Mouse (Mus musculus) spleen, embryonic (tissue): ENCODE results near the gene Gm44965.
"Not testable (repeated sequence)": the region's sequence is repeated elsewhere in the genome, so short reads cannot be mapped to it uniquely, and the experiment has no call there.

ENCODE experiments used
- CTCF ChIA-PET: fragments of 350-600 bp; sonication (Branson Sonifier 250); formaldehyde crosslinking; loops from one replicate; lab custom pipeline; 2022; lab: Charles Lee

The Gm44965 gene

GRCm38 (mm10) chr6:48622186-48622843 is 28.6 kb downstream of the Gm44965 start:
- CTCF ChIA-PET = not testable (repeated sequence)

- CTCF ChIA-PET = no interaction called here
These were observed 29.7 kb downstream of the Gm44965 start for GRCm38 (mm10) chr6:48623460-48623859.

GRCm38 (mm10) chr6:48626464-48626863 is 32.7 kb downstream of the Gm44965 start, which contains the start of gene AI854703:
Gene AI854703, plus strand, starts transcription at chr6:48626764.
- CTCF ChIA-PET = no interaction called here

GRCm38 (mm10) chr6:48626984-48627383 is 33.2 kb downstream of the Gm44965 start:
- CTCF ChIA-PET = no interaction called here

DNA sequence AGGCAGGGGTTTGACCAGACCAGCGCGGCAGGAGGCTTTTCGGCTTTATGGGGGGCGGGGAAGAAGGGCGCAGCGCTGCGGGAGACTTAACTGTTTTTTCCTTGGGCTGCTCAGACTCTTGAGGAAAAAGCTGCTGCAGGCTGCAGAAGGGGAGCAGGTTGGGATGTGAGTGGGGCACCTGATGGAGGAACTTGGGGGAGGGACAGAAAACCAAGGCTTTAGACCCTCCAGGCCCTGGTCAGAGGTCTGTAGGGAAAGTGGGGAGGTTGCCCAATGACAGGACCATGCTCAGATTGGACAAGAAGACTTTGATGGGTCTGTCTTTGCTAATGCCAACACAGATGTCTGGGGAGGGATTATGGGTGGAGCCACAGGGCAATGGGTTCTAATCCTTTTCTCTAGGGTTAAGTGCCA is 33.8 kb downstream of the Gm44965 start:
- CTCF ChIA-PET = no interaction called here

- CTCF ChIA-PET = no interaction called here
These were observed 34.6 kb downstream of the Gm44965 start for GRCm38 (mm10) chr6:48628377-48628776.

DNA sequence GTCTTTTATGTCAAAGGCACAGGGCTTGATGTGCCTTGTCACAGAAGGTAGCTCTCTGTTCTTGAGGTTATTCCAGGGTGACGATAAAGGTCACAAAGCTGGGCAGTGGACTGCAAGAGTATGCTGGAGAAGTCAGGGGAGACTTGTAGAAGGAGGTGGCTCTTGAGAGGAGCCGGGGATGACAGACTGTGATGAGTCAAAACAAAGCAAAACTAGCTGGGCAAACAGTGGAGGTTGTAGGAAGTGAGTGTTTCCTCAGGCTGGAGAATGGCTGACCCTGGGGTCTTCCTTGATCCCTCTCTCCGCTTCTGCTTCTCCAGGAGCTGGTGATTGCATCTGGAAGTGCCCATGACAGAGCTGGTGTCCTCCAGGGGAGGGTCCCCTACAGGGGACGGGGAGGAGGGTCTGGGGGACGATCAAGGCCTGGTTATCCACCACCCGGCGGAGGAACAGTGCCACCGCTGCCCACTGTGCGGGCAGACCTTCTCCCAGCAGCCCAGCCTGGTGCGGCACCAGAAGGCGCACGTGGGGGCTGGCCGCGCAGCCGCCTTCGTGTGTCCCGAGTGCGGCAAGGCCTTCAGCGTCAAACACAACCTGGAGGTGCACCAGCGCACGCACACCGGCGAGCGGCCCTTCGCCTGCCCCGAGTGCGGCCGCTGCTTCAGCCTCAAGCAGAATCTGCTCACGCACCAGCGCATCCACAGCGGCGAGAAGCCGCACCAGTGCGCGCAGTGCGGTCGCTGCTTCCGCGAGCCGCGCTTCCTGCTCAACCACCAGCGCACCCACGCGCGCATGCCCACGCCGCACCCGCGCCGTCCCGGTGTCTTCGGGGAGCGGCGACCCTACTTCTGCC is 35.3 kb downstream of the Gm44965 start:
- CTCF ChIA-PET = no interaction called here

DNA sequence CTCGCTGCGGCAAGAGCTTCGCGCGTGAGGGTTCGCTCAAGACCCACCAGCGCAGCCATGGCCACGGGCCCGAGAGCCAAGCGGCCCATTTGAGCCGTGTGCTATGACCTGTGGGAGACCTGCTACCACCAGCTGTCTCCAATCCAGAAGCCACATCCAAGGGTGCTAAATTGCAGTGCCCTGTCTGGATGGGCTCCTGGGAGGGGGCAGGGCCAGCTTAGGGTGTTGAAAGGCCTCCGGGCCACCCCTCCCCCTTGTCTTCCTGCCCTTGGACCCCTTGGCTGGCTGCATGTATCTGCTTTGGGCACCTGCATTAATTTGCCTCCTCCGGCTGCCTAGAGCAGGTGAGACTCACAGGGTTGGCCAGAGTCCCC is 35.9 kb downstream of the Gm44965 start:
- CTCF ChIA-PET = no interaction called here

DNA sequence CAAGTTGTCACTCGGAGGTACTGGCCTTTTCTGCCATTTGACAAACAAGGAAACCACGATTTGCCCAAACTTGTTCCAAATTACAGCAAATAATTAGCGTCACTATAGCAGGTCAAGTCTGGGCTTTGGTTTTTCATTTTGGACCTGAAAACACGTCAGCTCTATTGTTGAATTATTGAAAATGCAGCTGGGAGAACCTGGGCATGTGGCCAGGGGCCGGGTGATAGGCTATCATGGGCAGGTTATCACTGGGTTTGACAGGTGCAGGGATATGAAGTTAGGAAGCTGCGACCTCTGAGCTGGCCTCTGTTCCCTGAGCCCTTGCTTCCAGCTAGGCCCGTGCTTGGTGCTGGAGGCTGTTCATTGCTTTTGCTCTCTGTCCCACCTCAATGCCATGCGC is 37.1 kb downstream of the Gm44965 start:
- CTCF ChIA-PET = no interaction called here

DNA sequence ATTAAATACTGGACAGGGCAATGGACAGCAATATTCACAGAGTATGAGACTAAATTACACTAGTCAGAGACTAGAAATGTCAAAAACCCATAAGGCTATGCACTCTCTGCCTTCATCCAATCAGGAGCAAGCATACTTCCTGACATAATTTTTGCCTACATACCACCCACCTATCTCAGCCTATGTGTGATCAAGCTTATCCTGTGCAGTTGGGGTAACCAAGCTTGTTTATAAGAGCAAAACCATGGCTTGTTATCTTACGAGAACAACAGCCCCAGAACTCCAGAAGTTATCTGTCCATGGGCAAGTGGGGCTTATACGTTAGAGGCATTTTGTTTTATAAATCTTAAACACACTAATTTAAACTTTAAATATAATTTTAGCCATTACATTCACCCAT is 41.4 kb downstream of the Gm44965 start:
- CTCF ChIA-PET = no interaction called here

DNA sequence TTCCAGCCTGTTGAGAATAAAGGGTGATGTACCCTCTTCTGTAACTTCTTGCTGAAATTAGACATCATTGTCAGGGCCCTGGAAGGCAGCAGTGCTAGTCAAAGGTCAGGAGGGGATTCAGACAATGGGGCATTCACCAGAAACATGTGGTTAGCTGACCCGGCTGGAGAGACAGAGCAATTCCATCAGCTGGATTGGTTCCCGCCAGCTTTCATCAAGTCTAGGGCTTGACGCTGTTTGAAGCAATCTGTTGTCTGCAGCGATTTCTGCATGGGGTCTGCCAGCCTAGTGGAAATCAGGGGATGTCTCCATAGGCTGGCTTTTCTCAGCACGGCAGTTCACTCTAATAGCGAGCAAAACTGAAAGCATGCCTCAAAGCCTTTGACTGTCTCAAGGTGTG is 42.8 kb downstream of the Gm44965 start:
- CTCF ChIA-PET = interaction anchor here (0.6 kb wide), 1 partner anchor 701 kb away, joined by 6 read pairs; no protein-coding TSS in a partner anchor

- CTCF ChIA-PET = no interaction called here
These were observed 44.2 kb downstream of the Gm44965 start for GRCm38 (mm10) chr6:48637811-48638500.

GRCm38 (mm10) chr6:48638553-48638952 is 44.8 kb downstream of the Gm44965 start:
- CTCF ChIA-PET = interaction anchor here (0.7 kb wide), 1 partner anchor 67 kb away, joined by 3 read pairs; no protein-coding TSS in a partner anchor

GRCm38 (mm10) chr6:48641391-48641790 is 47.6 kb downstream of the Gm44965 start:
- CTCF ChIA-PET = interaction anchor here (2.8 kb wide), 1 partner anchor 131 kb away, joined by 17 read pairs; no protein-coding TSS in a partner anchor

- CTCF ChIA-PET = interaction anchor here (0.6 to 2.8 kb wide), 4 partner anchors 119 to 551 kb away, joined by 3 to 17 read pairs (median 5); no protein-coding TSS in a partner anchor
These were observed 49.1 kb downstream of the Gm44965 start for GRCm38 (mm10) chr6:48642764-48643292.

- CTCF ChIA-PET = interaction anchor here (0.6 to 4.4 kb wide), 10 partner anchors 27 to 172 kb away, joined by 3 to 24 read pairs (median 4); partner anchors contain the start of genes Gimap3 and Gimap9
These were observed 52.0 kb downstream of the Gm44965 start for GRCm38 (mm10) chr6:48645660-48646308.

- CTCF ChIA-PET = interaction anchor here (0.6 to 4.4 kb wide), 11 partner anchors 28 to 172 kb away, joined by 3 to 24 read pairs (median 4); partner anchors contain the start of genes Gimap3 and Gimap5
These were observed 52.6 kb downstream of the Gm44965 start for GRCm38 (mm10) chr6:48646309-48646690.

DNA sequence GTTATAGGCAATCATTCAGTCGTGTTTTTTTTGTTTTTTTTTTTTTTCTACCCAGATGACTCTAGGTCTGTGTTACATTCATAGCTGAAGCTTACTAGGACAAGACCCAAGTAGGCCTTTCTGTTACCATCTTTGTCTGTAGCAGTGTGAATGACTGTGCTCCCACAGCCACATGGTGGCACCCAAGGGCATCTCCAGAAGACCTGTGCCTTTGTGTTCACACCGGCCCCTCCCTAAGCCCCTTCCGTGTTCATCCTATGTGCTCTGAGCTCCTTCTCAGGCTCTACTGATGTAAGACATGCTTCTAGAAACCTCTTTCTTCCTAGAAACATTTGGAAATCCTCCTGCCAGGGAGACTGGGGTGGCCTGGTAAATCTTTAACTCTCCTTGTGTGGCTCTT is 53.3 kb downstream of the Gm44965 start, which contains the start of gene Gimap8:
Gene Gimap8 (plus strand): TSS at position 240 of the 400 bp plus-strand sequence.
- CTCF ChIA-PET = interaction anchor here (0.6 to 4.4 kb wide), 12 partner anchors 31 to 843 kb away, joined by 3 to 24 read pairs (median 4); partner anchors contain the start of genes Gimap3 and Gimap5

DNA sequence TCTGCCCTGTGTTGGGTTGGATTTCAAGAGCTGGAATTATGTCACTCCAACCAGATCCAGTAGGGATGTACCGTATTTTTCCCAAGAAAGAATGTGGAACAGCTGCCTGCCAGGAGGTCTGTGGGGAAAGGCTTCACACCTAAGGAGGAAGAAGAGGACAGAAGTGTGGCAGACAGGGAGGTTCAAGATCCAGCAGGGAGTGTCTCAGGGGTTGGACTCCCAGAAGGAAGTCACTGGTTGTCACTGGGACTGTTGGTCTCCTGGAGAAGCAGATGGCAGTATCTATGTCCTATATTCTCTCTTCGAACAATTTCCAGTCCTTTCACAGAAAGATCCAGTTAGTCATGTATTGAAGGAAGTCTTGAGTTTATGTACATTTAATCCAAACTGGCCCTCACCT is 53.9 kb downstream of the Gm44965 start:
- CTCF ChIA-PET = interaction anchor here (0.6 to 4.4 kb wide), 9 partner anchors 16 to 210 kb away, joined by 3 to 24 read pairs (median 4); partner anchors contain the start of gene Gimap3

DNA sequence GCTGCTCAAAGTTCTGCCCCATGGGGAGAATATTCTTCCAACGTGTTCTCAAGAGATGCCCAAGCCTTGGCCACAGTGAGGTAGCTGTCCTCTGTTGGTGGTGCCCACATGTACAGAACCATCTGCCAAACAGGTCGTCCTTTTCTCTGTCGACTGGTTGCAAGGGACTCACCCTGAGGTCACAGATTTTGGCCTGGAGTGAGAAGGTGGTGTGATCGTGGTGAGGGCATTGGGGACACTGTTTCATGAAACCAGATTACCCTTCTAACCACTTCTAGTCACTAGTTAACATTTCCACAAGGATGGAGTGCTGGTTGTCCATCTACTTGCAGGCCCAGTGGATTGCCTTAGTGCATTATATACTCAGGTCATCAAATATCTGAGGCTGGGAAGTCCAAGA is 55.0 kb downstream of the Gm44965 start:
- CTCF ChIA-PET = interaction anchor here (0.6 to 4.4 kb wide), 2 partner anchors 27 to 122 kb away, joined by 3 to 24 read pairs; partner anchors contain the start of genes Gimap3 and Gimap9
